Mouse (Mus musculus) midbrain, embryonic 14.5 days (tissue): ENCODE data around the gene Mylk. TPM values are rescaled to one million over a fixed set of nuclear protein-coding genes. Genes with fewer than 3 reads are reported as not detected.
"Not testable (repeated sequence)": the region's sequence is repeated elsewhere in the genome, so short reads cannot be mapped to it uniquely, and the experiment has no call there.

ENCODE experiments used
- ATAC-seq: fragments of 200-750 bp; cut with Nextera tagmentation; 2 replicates; pipeline ENCODE4 v1.8.0; 2017; ENCODE audit warnings: moderate number of reproducible peaks, moderate library complexity; ENCODE audit not compliant: low FRiP score, low TSS enrichment
- DNase-seq: peaks from one replicate; pipeline ENCODE4 v3.0.0-alpha.2; 2015
- H3K27ac ChIP-seq: fragments of 300-500 bp; sonication (generic); replicated peaks from 2 replicates; pipeline ENCODE4 v1.5.1; 2014; ENCODE audit warnings: mild to moderate bottlenecking, low read depth, low read length, moderate library complexity
- H3K27me3 ChIP-seq: fragments of 300-500 bp; sonication (generic); 2 replicates; pipeline ENCODE4 v1.6.1; 2014; ENCODE audit warnings: low read length, control low read depth, mixed read lengths; ENCODE audit not compliant: control insufficient read depth, insufficient read depth
- H3K36me3 ChIP-seq: fragments of 300-500 bp; sonication (generic); 2 replicates; pipeline ENCODE4 v1.6.1; 2014; ENCODE audit warnings: low read length, control low read depth; ENCODE audit not compliant: control insufficient read depth, insufficient read depth
- H3K4me1 ChIP-seq: fragments of 300-500 bp; sonication (generic); 2 replicates; pipeline ENCODE4 v1.6.1; 2014; ENCODE audit warnings: mild to moderate bottlenecking, antibody characterized with exemption, low read length, control low read depth; ENCODE audit not compliant: control insufficient read depth, insufficient read depth
- H3K4me2 ChIP-seq: fragments of 300-500 bp; sonication (generic); 2 replicates; pipeline ENCODE4 v1.6.1; 2014; ENCODE audit warnings: mild to moderate bottlenecking, low read length, moderate library complexity
- H3K4me3 ChIP-seq: fragments of 300-500 bp; sonication (generic); replicated peaks from 2 replicates; pipeline ENCODE4 v1.5.1; 2014; ENCODE audit warnings: low read depth, low read length
- H3K9ac ChIP-seq: fragments of 300-500 bp; sonication (generic); replicated peaks from 2 replicates; pipeline ENCODE4 v1.6.1; 2014; ENCODE audit warnings: mild to moderate bottlenecking, low read length, moderate library complexity
- H3K9me3 ChIP-seq: fragments of 300-500 bp; sonication (generic); 2 replicates; pipeline ENCODE4 v1.6.1; 2016; ENCODE audit warnings: low read length, control low read depth, mixed read lengths; ENCODE audit not compliant: control insufficient read depth
- WGBS: fragments of 180-500 bp; shearing (Covaris S2); extraction: QIAGEN DNeasy Blood & Tissue Kit; methylation state at CpG from one replicate; pipeline ENCODE4 v1.1.7; 2014; 5-methylcytosine and 5-hydroxymethylcytosine counted together
- polyA plus RNA-seq: library from polyadenylated mRNA; unstranded; fragments of >200 nt; fragmentation: Nextera tagmentation; extraction: Ambion mirVana; gene quantifications from 2 replicates; pipeline ENCODE4 v1.2.1, GENCODE M21; 2014

Gene Mylk
- polyA plus RNA-seq, result 2.8 and 4.9 TPM in 2 replicates

GRCm38 (mm10) chr16:34745065-34745585 is at the start of gene Mylk:
TSS of gene Mylk (plus strand) at chr16:34745210.
- peaks cover 3% of the 10 kb centered on the region; the same call in 1 of the 2 replicates for H3K27me3 ChIP-seq
- peak; percentile 90 for ATAC-seq
- WGBS, result under 1% methylated on average over 48 of the region's 48 CpGs

GRCm38 (mm10) chr16:34698721-34699120 is 46.3 kb upstream of the Mylk start:
- H3K27ac ChIP-seq, H3K9me3 ChIP-seq, H3K4me3 ChIP-seq, DNase-seq, H3K9ac ChIP-seq, H3K27me3 ChIP-seq, H3K36me3 ChIP-seq, H3K4me2 ChIP-seq, ATAC-seq, H3K4me1 ChIP-seq: not testable (repeated sequence)
- WGBS, result 82% methylated on average over 3 of the region's 3 CpGs

More at GRCm38 (mm10) chr16:34745065-34745585, at the start of gene Mylk:
- Histone ChIP-seq H3K27ac (no peak within 1 kb of the TSS), H3K4me1 (peaks cover 14% of the 10 kb centered on the region), H3K4me3 (peak within 1 kb of the TSS; percentile 45), H3K4me2 (peak within 1 kb of the TSS; percentile 94), H3K36me3 (no peaks in the 10 kb centered on the region), H3K9me3 (no peaks in the 10 kb centered on the region), H3K9ac (peak within 1 kb of the TSS; percentile 44)
- peak; percentile 87 for DNase-seq

GRCm38 (mm10) chr16:34700165-34700827 is 44.7 kb upstream of the Mylk start:
- Histone ChIP-seq H3K4me3 (no peak overlapping the region), H3K27me3 (no peaks in the 10 kb centered on the region), H3K4me1 (no peaks in the 10 kb centered on the region), H3K36me3 (peaks cover 8% of the 10 kb centered on the region), H3K9me3 (no peaks in the 10 kb centered on the region), H3K9ac (no peak overlapping the region), H3K27ac (no peak overlapping the region), H3K4me2 (no peak overlapping the region)
- DNase-seq, result peak; percentile 92
- ATAC-seq, result no peak
- 25% methylated on average over 7 of the region's 7 CpGs for WGBS

- H3K27ac ChIP-seq, result no peak overlapping the region
- no peaks in the 10 kb centered on the region for H3K4me1 ChIP-seq
- no peaks in the 10 kb centered on the region for H3K27me3 ChIP-seq
- 89% methylated on average over 6 of the region's 6 CpGs for WGBS
- H3K4me3 ChIP-seq, result no peak overlapping the region
- no peak for DNase-seq
- H3K4me2 ChIP-seq, result no peak overlapping the region
- H3K9me3 ChIP-seq, result no peaks in the 10 kb centered on the region
- H3K9ac ChIP-seq, result no peak overlapping the region
- H3K36me3 ChIP-seq, result peaks cover 12% of the 10 kb centered on the region
- no peak for ATAC-seq
Measured at GRCm38 (mm10) chr16:34700828-34701216, 44.2 kb upstream of the Mylk start.

- H3K4me3 ChIP-seq, result no peak overlapping the region
- H3K4me2 ChIP-seq, result no peak overlapping the region
- DNase-seq (no peak), ATAC-seq (no peak)
- 93% methylated on average over 2 of the region's 2 CpGs for WGBS
- no peaks in the 10 kb centered on the region for H3K4me1 ChIP-seq
- H3K9me3 ChIP-seq, result no peaks in the 10 kb centered on the region
- no peaks in the 10 kb centered on the region for H3K27me3 ChIP-seq
- peaks cover 30% of the 10 kb centered on the region for H3K36me3 ChIP-seq
- no peak overlapping the region for H3K9ac ChIP-seq
- no peak overlapping the region for H3K27ac ChIP-seq
Measured at GRCm38 (mm10) chr16:34706019-34706418, 39.0 kb upstream of the Mylk start.

GRCm38 (mm10) chr16:34706487-34706946 is 38.5 kb upstream of the Mylk start:
- 90% methylated on average over 7 of the region's 7 CpGs for WGBS
- Histone ChIP-seq H3K27me3 (no peaks in the 10 kb centered on the region), H3K36me3 (peaks cover 30% of the 10 kb centered on the region), H3K4me1 (no peaks in the 10 kb centered on the region), H3K27ac (no peak overlapping the region), H3K4me3 (no peak overlapping the region), H3K9ac (no peak overlapping the region), H3K4me2 (no peak overlapping the region), H3K9me3 (no peaks in the 10 kb centered on the region)
- DNase-seq (no peak), ATAC-seq (no peak)

- Histone ChIP-seq H3K36me3 (peaks cover 21% of the 10 kb centered on the region), H3K4me2 (no peak overlapping the region), H3K4me1 (no peaks in the 10 kb centered on the region), H3K4me3 (no peak overlapping the region), H3K9ac (no peak overlapping the region), H3K27me3 (no peaks in the 10 kb centered on the region), H3K9me3 (no peaks in the 10 kb centered on the region), H3K27ac (no peak overlapping the region)
- ATAC-seq (no peak), DNase-seq (peak; percentile 71)
- 89% methylated on average over 3 of the region's 3 CpGs for WGBS
Measured at GRCm38 (mm10) chr16:34711481-34711880, 33.5 kb upstream of the Mylk start.

GRCm38 (mm10) chr16:34725156-34725555 is 19.9 kb upstream of the Mylk start:
- no peak overlapping the region for H3K4me2 ChIP-seq
- no peaks in the 10 kb centered on the region for H3K27me3 ChIP-seq
- no peak for DNase-seq
- H3K36me3 ChIP-seq, result peaks cover 19% of the 10 kb centered on the region
- ATAC-seq, result no peak
- H3K4me1 ChIP-seq, result no peaks in the 10 kb centered on the region
- WGBS, result 96% methylated on average over 3 of the region's 3 CpGs
- no peaks in the 10 kb centered on the region for H3K9me3 ChIP-seq
- H3K4me3 ChIP-seq, result no peak overlapping the region
- no peak overlapping the region for H3K27ac ChIP-seq
- H3K9ac ChIP-seq, result no peak overlapping the region

GRCm38 (mm10) chr16:34728610-34729009 is 16.4 kb upstream of the Mylk start:
- H3K9me3 ChIP-seq, H3K36me3 ChIP-seq, DNase-seq, H3K9ac ChIP-seq, H3K27ac ChIP-seq, H3K4me2 ChIP-seq, H3K27me3 ChIP-seq, H3K4me3 ChIP-seq, ATAC-seq, H3K4me1 ChIP-seq: not testable (repeated sequence)
